Comparison of ENCODE assay signal across 15 mouse cellular contexts in genomic region chr14:77707279-77707678, GRCm38 (mm10).
DNase-seq lines count a peak whose midpoint lies in the region; ATAC-seq and TF ChIP-seq lines count a peak whose summit lies in the region.
"Had no signal": no experiment of that assay in that cellular context is flagged by ENCODE, and none has a peak within 500 bp of the region (broad histone marks: within the 10 kb centered on the region; RNA-seq: fewer than 3 reads in every experiment).

No protein-coding gene starts in this region.

- no peak for TF ChIP-seq CTCF in thymus, adult 2 months (IDR thresholded peaks at IDR 0.05; ENCODE audit: borderline replicate concordance, control insufficient read depth, extremely low read depth, insufficient read depth, low read length, poor library complexity)

- no peak overlapping the region for H3K9ac ChIP-seq in heart, embryonic 15.5 days
- no peak overlapping the region for H3K9ac ChIP-seq in lung, embryonic 16.5 days (ENCODE audit: low read length)
- H3K9ac ChIP-seq in limb, embryonic 15.5 days, result no peak overlapping the region
- H3K9ac ChIP-seq: forebrain, embryonic 13.5 days; intestine, embryonic 15.5 days; midbrain, embryonic 12.5 days had no signal

- ATAC-seq in heart, embryonic 15.5 days (replicated peaks; ENCODE audit: insufficient number of reproducible peaks, insufficient read depth, low FRiP score, low read depth), result no peak
- no peak for ATAC-seq in lung, embryonic 16.5 days (ENCODE audit: low read depth)
- no peak for ATAC-seq in limb, embryonic 15.5 days (ENCODE audit: insufficient number of reproducible peaks, low FRiP score, low TSS enrichment, low read depth)
- ATAC-seq: forebrain, embryonic 13.5 days; intestine, embryonic 15.5 days had no signal

- peak; percentile 3 for DNase-seq in adrenal gland, adult 2 months
- no peak for DNase-seq in adrenal gland, postnatal 25 days
- DNase-seq in heart, postnatal 4 days, result no peak
- DNase-seq in lung, postnatal 36 days, result no peak
- no peak for DNase-seq in thymus, adult 2 months
- DNase-seq: cerebellum, postnatal 14 days; thymus, postnatal 36 days had no signal

- no peak overlapping the region for H3K4me3 ChIP-seq in heart, embryonic 15.5 days
- H3K4me3 ChIP-seq in lung, embryonic 16.5 days (ENCODE audit: low read length), result peak overlapping the region; percentile 18
- peak overlapping the region; percentile 23 for H3K4me3 ChIP-seq in limb, embryonic 15.5 days
- H3K4me3 ChIP-seq in thymus, adult 2 months (ENCODE audit: control insufficient read depth, insufficient read depth, low read length), result no peak overlapping the region
- H3K4me3 ChIP-seq: forebrain, embryonic 13.5 days; intestine, embryonic 15.5 days; midbrain, embryonic 12.5 days had no signal

- 72% methylated on average over 12 of the region's 12 CpGs for WGBS in heart, embryonic 15.5 days
- WGBS in lung, embryonic 16.5 days, result 44% methylated on average over 12 of the region's 12 CpGs
- WGBS in limb, embryonic 15.5 days, result 45% methylated on average over 12 of the region's 12 CpGs
- 96% methylated on average over 12 of the region's 12 CpGs for WGBS in thymus, adult 2 months

- TF ChIP-seq POLR2A in thymus, adult 2 months (IDR thresholded peaks at IDR 0.05; ENCODE audit: control insufficient read depth, extremely low read depth, insufficient read depth, low read length, poor library complexity), result no peak

- H3K36me3 ChIP-seq in heart, embryonic 15.5 days, result no peaks in the 10 kb centered on the region
- no peaks in the 10 kb centered on the region for H3K36me3 ChIP-seq in lung, embryonic 16.5 days (ENCODE audit: control insufficient read depth, insufficient read depth, low read length)
- H3K36me3 ChIP-seq in limb, embryonic 15.5 days, result no peaks in the 10 kb centered on the region
- H3K36me3 ChIP-seq in thymus, adult 2 months (ENCODE audit: control insufficient read depth, insufficient read depth, low read length), result no peaks in the 10 kb centered on the region
- H3K36me3 ChIP-seq: intestine, embryonic 15.5 days; midbrain, embryonic 12.5 days had no signal

- no peak overlapping the region for H3K27ac ChIP-seq in heart, embryonic 15.5 days
- H3K27ac ChIP-seq in lung, embryonic 16.5 days (ENCODE audit: low read length), result no peak overlapping the region
- no peak overlapping the region for H3K27ac ChIP-seq in limb, embryonic 15.5 days
- H3K27ac ChIP-seq in thymus, adult 2 months (ENCODE audit: control insufficient read depth, insufficient read depth, low read length), result no peak overlapping the region
- H3K27ac ChIP-seq: forebrain, embryonic 13.5 days; intestine, embryonic 15.5 days; macrophage; midbrain, embryonic 12.5 days had no signal

- H3K4me2 ChIP-seq in heart, embryonic 15.5 days, result peak overlapping the region; percentile 30; the same call in 1 of the 2 replicates
- H3K4me2 ChIP-seq in lung, embryonic 16.5 days (ENCODE audit: low read depth, low read length), result peak overlapping the region; percentile 49
- H3K4me2 ChIP-seq in limb, embryonic 15.5 days, result peak overlapping the region; percentile 37
- H3K4me2 ChIP-seq: forebrain, embryonic 13.5 days; heart, embryonic 11.5 days; intestine, embryonic 15.5 days; midbrain, embryonic 12.5 days had no signal

- no peaks in the 10 kb centered on the region for H3K4me1 ChIP-seq in heart, embryonic 15.5 days (replicated peaks)
- H3K4me1 ChIP-seq in lung, embryonic 16.5 days (replicated peaks; ENCODE audit: control insufficient read depth, insufficient read depth, low read length), result no peaks in the 10 kb centered on the region
- peaks cover 6% of the 10 kb centered on the region; the same call in 1 of the 2 replicates for H3K4me1 ChIP-seq in limb, embryonic 15.5 days
- H3K4me1 ChIP-seq in thymus, adult 2 months (replicated peaks; ENCODE audit: control insufficient read depth, insufficient read depth, low read length), result no peaks in the 10 kb centered on the region
- H3K4me1 ChIP-seq: intestine, embryonic 15.5 days; midbrain, embryonic 12.5 days had no signal

- H3K9me3 ChIP-seq in heart, embryonic 15.5 days (replicated peaks), result no peaks in the 10 kb centered on the region
- H3K9me3 ChIP-seq in lung, embryonic 16.5 days (ENCODE audit: control insufficient read depth, low read length), result no peaks in the 10 kb centered on the region
- no peaks in the 10 kb centered on the region for H3K9me3 ChIP-seq in limb, embryonic 15.5 days
- H3K9me3 ChIP-seq: forebrain, embryonic 13.5 days; intestine, embryonic 15.5 days; midbrain, embryonic 12.5 days had no signal

- H3K27me3 ChIP-seq in heart, embryonic 15.5 days, result no peaks in the 10 kb centered on the region
- H3K27me3 ChIP-seq in lung, embryonic 16.5 days (ENCODE audit: control insufficient read depth, insufficient read depth, low read depth, low read length), result no peaks in the 10 kb centered on the region
- no peaks in the 10 kb centered on the region for H3K27me3 ChIP-seq in limb, embryonic 15.5 days
- H3K27me3 ChIP-seq in thymus, adult 2 months (ENCODE audit: control insufficient read depth, insufficient read depth, low read length), result no peaks in the 10 kb centered on the region
- H3K27me3 ChIP-seq: forebrain, embryonic 13.5 days; intestine, embryonic 15.5 days; midbrain, embryonic 12.5 days had no signal

Comparison
In these comparisons a context has a peak if more than half of its experiments do, and no peak if none do; other contexts are left out.
1. H3K4me3 ChIP-seq: peak in lung, embryonic 16.5 days (single experiment) and limb, embryonic 15.5 days (single experiment); none in heart, embryonic 15.5 days (single experiment) and thymus, adult 2 months (single experiment).
2. Peak in every context shown above with its lines, with median percentiles within 50 percentile points of each other: H3K4me2 ChIP-seq.